Mouse (Mus musculus) CH12.LX (cell line): ENCODE results near the gene Ssbp3. TPM values are rescaled to one million over a fixed set of nuclear protein-coding genes. Genes with fewer than 3 reads are reported as not detected.

Experiments
- DNase-seq: peaks from one replicate; pipeline ENCODE4 v3.0.0-alpha.2; 2013; ENCODE audit errors: extremely low read depth
- H3K27ac ChIP-seq: 2 replicates; pipeline ENCODE4 v1.5.1; 2012; ENCODE audit warnings: low read depth, mild to moderate bottlenecking, control low read depth, moderate library complexity; ENCODE audit not compliant: insufficient read depth
- H3K27me3 ChIP-seq: replicated peaks from 2 replicates; pipeline ENCODE3; 2012; ENCODE audit warnings: inconsistent platforms
- H3K36me3 ChIP-seq, 2 experiments: replicated peaks in 1 of 2; 2 replicates each; pipeline versions ENCODE3 to v1.6.1; 2012; ENCODE audit warnings: inconsistent platforms in 1 of 2, low read length in 1 of 2, mild to moderate bottlenecking in 1 of 2, mixed read lengths in 1 of 2, moderate library complexity in 1 of 2; ENCODE audit not compliant: control insufficient read depth in 1 of 2, insufficient read depth in 1 of 2
- H3K4me1 ChIP-seq, 2 experiments: 2 replicates each; pipeline ENCODE4 v1.6.1; 2012; ENCODE audit warnings: inconsistent platforms in 1 of 2, moderate library complexity in 1 of 2; ENCODE audit not compliant: insufficient read depth in 2 of 2, control insufficient read depth in 1 of 2
- H3K4me2 ChIP-seq: 2 replicates; pipeline ENCODE4 v1.6.1; 2012; ENCODE audit warnings: low read depth, mild to moderate bottlenecking, control low read depth; ENCODE audit not compliant: poor library complexity, insufficient read depth, severe bottlenecking
- H3K4me3 ChIP-seq, 3 experiments: fragments of 150-350 bp in 1 of 3; sonication (generic) in 1 of 3; replicated peaks in 1 of 3; 2 replicates each; pipeline versions ENCODE3 to v1.5.1; 2011 to 2012; ENCODE audit warnings: low read depth in 2 of 3, low read length in 2 of 3, mild to moderate bottlenecking in 2 of 3, moderate library complexity in 2 of 3, control low read depth in 1 of 3, improper control_type of control experiment in 1 of 3, inconsistent platforms in 1 of 3, mixed read lengths in 1 of 3; ENCODE audit not compliant: poor library complexity in 1 of 3
- H3K79me2 ChIP-seq: replicated peaks from 2 replicates; pipeline ENCODE4 v1.6.1; 2012; ENCODE audit warnings: mild to moderate bottlenecking, moderate library complexity; ENCODE audit not compliant: control insufficient read depth, poor library complexity, insufficient read depth, severe bottlenecking; ENCODE audit errors: extremely low read depth
- H3K9ac ChIP-seq: 2 replicates; pipeline ENCODE4 v1.6.1; 2012; ENCODE audit warnings: low read depth, mild to moderate bottlenecking, control low read depth, moderate library complexity; ENCODE audit not compliant: insufficient read depth
- H3K9me3 ChIP-seq: replicated peaks from 2 replicates; pipeline ENCODE3; 2012; ENCODE audit warnings: low read length, inconsistent platforms, mixed read lengths
- BHLHE40 ChIP-seq: IDR thresholded peaks from 2 replicates; pipeline ENCODE4 v1.6.1; 2011; ENCODE audit warnings: mild to moderate bottlenecking, low read depth, low read length, improper control_type of control experiment
- CTCF ChIP-seq, 2 experiments: IDR thresholded peaks in 1 of 2; conservative IDR thresholded peaks in 1 of 2; 2 replicates each; pipeline ENCODE4 v1.5.1; 2011 to 2012; ENCODE audit warnings: low read depth in 2 of 2, low read length in 2 of 2, improper control_type of control experiment in 1 of 2, inconsistent platforms in 1 of 2, mild to moderate bottlenecking in 1 of 2, moderate library complexity in 1 of 2
- ETS1 ChIP-seq: conservative IDR thresholded peaks from 2 replicates; pipeline ENCODE4 v1.6.1; 2012; ENCODE audit warnings: low read depth, mild to moderate bottlenecking, inconsistent platforms, low read length, improper control_type of control experiment, moderate library complexity
- JUND ChIP-seq: conservative IDR thresholded peaks from 2 replicates; pipeline ENCODE4 v1.6.1; 2011; ENCODE audit warnings: low read depth, low read length, improper control_type of control experiment
- RCOR1 ChIP-seq: conservative IDR thresholded peaks from 2 replicates; pipeline ENCODE4 v1.6.1; 2012; ENCODE audit warnings: low read depth, mild to moderate bottlenecking, inconsistent platforms, low read length, improper control_type of control experiment
- SMC3 ChIP-seq: IDR thresholded peaks from 2 replicates; pipeline ENCODE4 v1.6.1; 2011; ENCODE audit warnings: low read depth, low read length, improper control_type of control experiment
- ZC3H11A ChIP-seq: IDR thresholded peaks from 2 replicates; pipeline ENCODE4 v1.6.1; 2012; ENCODE audit warnings: low read depth, mild to moderate bottlenecking, inconsistent platforms, low read length, improper control_type of control experiment
- ZKSCAN1 ChIP-seq: IDR thresholded peaks from 2 replicates; pipeline ENCODE4 v1.6.1; 2012; ENCODE audit warnings: low read depth, inconsistent platforms, low read length, improper control_type of control experiment, borderline replicate concordance
- dilution Hi-C: fragments of 300-500 bp; cut with MboI; formaldehyde crosslinking; loops from 2 replicates; pipeline ENCODE4 v1.14.3; 2020; ENCODE audit warnings: low sequenced_read_pairs; ENCODE audit not compliant: extremely low pct_unique_long_range_greater_than_20kb, extremely low pct_ligation_motif_present
- in situ Hi-C: fragments of 300-500 bp; cut with MboI; formaldehyde crosslinking; loops from 3 replicates; pipeline ENCODE4 v1.14.3; 2019; ENCODE audit warnings: low sequenced_read_pairs, low pct_ligation_motif_present, low pct_unique_long_range_greater_than_20kb, mixed read lengths
- polyA plus RNA-seq: library from polyadenylated mRNA; unstranded; fragments of >175 nt; gene quantifications from 2 replicates; pipeline ENCODE4 v1.2.1, GENCODE M21; 2012; ENCODE audit warnings: low read depth; ENCODE audit not compliant: insufficient read length
- total RNA-seq, 2 experiments: library from RNA; depleted of rRNA; stranded (reverse); fragments of 300-350 nt in 1 of 2; fragments of >200 nt in 1 of 2; gene quantifications; 2 replicates each; pipeline ENCODE4 v1.2.3; 2012 to 2014

Gene Ssbp3
- total and polyA plus RNA-seq, 3 experiments, result 32.4 to 129 (median 76.5) TPM

- no peak overlapping the region for H3K4me3 ChIP-seq
- H3K4me1 ChIP-seq, result peaks cover 0 to 21% of the 10 kb centered on the region in 2 experiments; a peak in 2 of 4 replicates
- H3K9me3 ChIP-seq, result no peaks in the 10 kb centered on the region
- H3K4me2 ChIP-seq, result no peak overlapping the region
- H3K36me3 ChIP-seq, result peaks cover 58 to 95% of the 10 kb centered on the region in 2 experiments
- no peaks in the 10 kb centered on the region for H3K27me3 ChIP-seq
- dilution Hi-C loops (no loop called here), in situ Hi-C loops (no loop called here)
- TF ChIP-seq SMC3, result no peak
- H3K27ac ChIP-seq, result no peak overlapping the region
- no peaks in the 10 kb centered on the region for H3K79me2 ChIP-seq
- no peak overlapping the region for H3K9ac ChIP-seq
- DNase-seq, result no peak
Observed at GRCm38 (mm10) chr4:107035689-107036088, 125.2 kb downstream of the Ssbp3 start.

GRCm38 (mm10) chr4:107036985-107037384 lies 126.5 kb downstream of the Ssbp3 start:
- no peaks in the 10 kb centered on the region for H3K27me3 ChIP-seq
- H3K4me2 ChIP-seq, result no peak overlapping the region
- no peak for DNase-seq
- H3K4me3 ChIP-seq, result no peak overlapping the region
- no peaks in the 10 kb centered on the region for H3K79me2 ChIP-seq
- peaks cover 59 to 95% of the 10 kb centered on the region in 2 experiments for H3K36me3 ChIP-seq
- no peak overlapping the region for H3K9ac ChIP-seq
- no peak overlapping the region for H3K27ac ChIP-seq
- TF ChIP-seq SMC3 (0 out of 2 replicates have a peak, but pooled peaks have one; percentile 13), JUND (no peak), CTCF (conservative IDR thresholded peaks at IDR 0.05 in 1 of 2, IDR thresholded peaks at IDR 0.05 in 1 of 2; ENCODE audit: low read depth in 2 of 2, low read length in 2 of 2) (peak in 1 of 2 experiments; percentile 14; a peak in 1 of 4 replicates)
- H3K4me1 ChIP-seq, result peaks cover 0 to 30% of the 10 kb centered on the region in 2 experiments; a peak in 2 of 4 replicates
- dilution Hi-C loops (no loop called here), in situ Hi-C loops (no loop called here)
- H3K9me3 ChIP-seq, result no peaks in the 10 kb centered on the region

GRCm38 (mm10) chr4:107038303-107038702 lies 127.8 kb downstream of the Ssbp3 start:
- dilution Hi-C loops, result no loop called here
- H3K79me2 ChIP-seq, result no peaks in the 10 kb centered on the region
- H3K27me3 ChIP-seq, result no peaks in the 10 kb centered on the region
- in situ Hi-C loops, result no loop called here
- no peak for TF ChIP-seq RCOR1
- no peak for TF ChIP-seq ZC3H11A
- TF ChIP-seq ETS1, result no peak
- no peak for TF ChIP-seq ZKSCAN1
- no peak for TF ChIP-seq BHLHE40
- no peaks in the 10 kb centered on the region for H3K9me3 ChIP-seq
- no peak overlapping the region for H3K4me2 ChIP-seq
- peaks cover 57 to 94% of the 10 kb centered on the region in 2 experiments for H3K36me3 ChIP-seq
- H3K27ac ChIP-seq, result no peak overlapping the region
- no peak overlapping the region for H3K4me3 ChIP-seq
- peaks cover 0 to 30% of the 10 kb centered on the region in 2 experiments; a peak in 2 of 4 replicates for H3K4me1 ChIP-seq
- H3K9ac ChIP-seq, result no peak overlapping the region
- no peak for DNase-seq
